Mouse (Mus musculus) bone marrow, adult 2 months (tissue): ENCODE measurements around the gene Bcdin3d.

ENCODE experiments used
- CTCF ChIP-seq: fragments of 200-500 bp; IDR thresholded peaks from 2 replicates; pipeline ENCODE4 v1.5.1; 2011; ENCODE audit warnings: low read length, control low read depth; ENCODE audit not compliant: control insufficient read depth, insufficient read depth
- POLR2A ChIP-seq: fragments of 200-500 bp; IDR thresholded peaks from 2 replicates; pipeline ENCODE4 v1.6.1; 2011; ENCODE audit warnings: low read depth, mild to moderate bottlenecking, control low read depth, low read length, borderline replicate concordance; ENCODE audit not compliant: control insufficient read depth

DNA sequence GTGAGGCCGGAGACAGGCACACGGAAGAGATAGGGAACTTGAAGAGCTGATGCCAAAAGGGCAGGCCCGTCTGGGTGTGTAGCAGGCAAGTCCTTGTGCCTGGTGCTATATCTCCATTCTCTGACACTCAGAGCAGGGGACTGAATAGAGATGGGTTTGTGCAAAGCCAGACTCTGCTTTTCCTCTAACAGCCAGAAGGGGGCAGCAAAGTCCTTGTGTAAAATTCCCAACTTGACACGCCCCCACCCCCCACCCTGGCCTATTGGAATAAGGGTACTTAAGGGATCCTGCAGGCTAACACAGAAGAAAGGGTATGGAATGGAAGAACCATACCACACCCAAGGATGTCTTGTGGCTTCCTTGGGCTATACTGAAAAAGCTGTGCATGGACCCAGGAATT is 22.5 kb upstream of the Bcdin3d start:
- TF ChIP-seq CTCF (peak; percentile 58; the same call in 1 of the 2 replicates), POLR2A (no peak)
